ENCODE assay signal across 12 mouse cellular contexts in genomic region chr8:123106531-123106930, GRCm38 (mm10). TPM values are rescaled to one million over a fixed set of nuclear protein-coding genes. Genes with fewer than 3 reads are reported as not detected.
DNase-seq lines count a peak whose midpoint lies in the region; ATAC-seq and TF ChIP-seq lines count a peak whose summit lies in the region.
"Had no signal": no experiment of that assay in that cellular context is flagged by ENCODE, and none has a peak within 500 bp of the region (broad histone marks: within the 10 kb centered on the region; RNA-seq: fewer than 3 reads in every experiment).

No protein-coding gene starts in this region.

- H3K9ac ChIP-seq in hindbrain, embryonic 12.5 days = no peak overlapping the region
- H3K9ac ChIP-seq in MEL (ENCODE audit: control insufficient read depth, low read depth, low read length, poor library complexity, severe bottlenecking) = no peak overlapping the region
- H3K9ac ChIP-seq: embryonic facial prominence, embryonic 15.5 days; liver, embryonic 15.5 days had no signal

- peaks cover 28% of the 10 kb centered on the region for H3K4me1 ChIP-seq in hindbrain, embryonic 10.5 days (replicated peaks)
- H3K4me1 ChIP-seq in hindbrain, embryonic 12.5 days = peaks cover 13% of the 10 kb centered on the region
- peaks cover 7% of the 10 kb centered on the region for H3K4me1 ChIP-seq in lung, adult 2 months (ENCODE audit: control insufficient read depth, insufficient read depth, low read length)
- H3K4me1 ChIP-seq in MEL (ENCODE audit: control insufficient read depth in 1 of 2, insufficient read depth in 2 of 2, low read length in 2 of 2) = peaks cover 2 to 8% of the 10 kb centered on the region in 2 experiments; a peak in 1 of 4 replicates

- WGBS in hindbrain, embryonic 10.5 days = 45% methylated on average over 2 of the region's 2 CpGs
- 52% methylated on average over 2 of the region's 2 CpGs for WGBS in hindbrain, embryonic 12.5 days
- WGBS in lung, adult 2 months = 50% methylated on average over 2 of the region's 2 CpGs

- no peaks in the 10 kb centered on the region for H3K9me3 ChIP-seq in hindbrain, embryonic 10.5 days
- H3K9me3 ChIP-seq in hindbrain, embryonic 12.5 days (replicated peaks) = no peaks in the 10 kb centered on the region
- no peaks in the 10 kb centered on the region for H3K9me3 ChIP-seq in MEL (replicated peaks; ENCODE audit: insufficient read depth, low read length)
- H3K9me3 ChIP-seq: embryonic facial prominence, embryonic 15.5 days; liver, embryonic 15.5 days had no signal

- no peak for TF ChIP-seq CTCF in lung, adult 2 months (IDR thresholded peaks at IDR 0.05; ENCODE audit: insufficient read depth, low read length)
- peak; percentile 28 to 65 (median 44); a peak in 5 of 6 replicates for TF ChIP-seq CTCF in MEL (IDR thresholded peaks at IDR 0.05 in 2 of 3, conservative IDR thresholded peaks at IDR 0.05 in 1 of 3; ENCODE audit: control insufficient read depth in 1 of 3, insufficient read depth in 1 of 3, low read depth in 2 of 3, low read length in 3 of 3, poor library complexity in 1 of 3, severe bottlenecking in 1 of 3)

- DNase-seq in hindbrain, embryonic 10.5 days (ENCODE audit: low spot score) = peak; percentile 29
- peak; percentile 33 for DNase-seq in lung, postnatal 14 days
- no peak for DNase-seq in lung, adult 2 months
- peak; percentile 77 for DNase-seq in MEL (ENCODE audit: low read depth, low spot score)
- peak; percentile 49 for DNase-seq in retina, embryonic 14.5 days (ENCODE audit: low spot score)
- no peak for DNase-seq in ovary, postnatal 36 days (ENCODE audit: low spot score)
- no peak for DNase-seq in urinary bladder, postnatal 25 days (ENCODE audit: low spot score)
- DNase-seq: thymus, postnatal 36 days had no signal

- no peak for TF ChIP-seq POLR2A in lung, adult 2 months (IDR thresholded peaks at IDR 0.05; ENCODE audit: borderline replicate concordance, extremely low read depth, low read depth, low read length)
- TF ChIP-seq POLR2A in MEL (IDR thresholded peaks at IDR 0.05; ENCODE audit: control insufficient read depth in 1 of 2, insufficient read depth in 1 of 2, low read depth in 1 of 2, low read length in 2 of 2, poor library complexity in 1 of 2) = no peak

- no peak overlapping the region for H3K4me3 ChIP-seq in hindbrain, embryonic 10.5 days
- H3K4me3 ChIP-seq in hindbrain, embryonic 12.5 days = no peak overlapping the region
- H3K4me3 ChIP-seq in lung, adult 2 months (replicated peaks; ENCODE audit: extremely low read depth, low read depth, low read length) = no peak overlapping the region
- H3K4me3 ChIP-seq in MEL (ENCODE audit: control insufficient read depth in 1 of 2, insufficient read depth in 1 of 2, low read depth in 2 of 2, low read length in 2 of 2) = no peak overlapping the region
- H3K4me3 ChIP-seq: embryonic facial prominence, embryonic 15.5 days; liver, embryonic 15.5 days had no signal

- H3K27me3 ChIP-seq in hindbrain, embryonic 10.5 days (ENCODE audit: insufficient read depth, poor library complexity, severe bottlenecking) = no peaks in the 10 kb centered on the region
- H3K27me3 ChIP-seq in hindbrain, embryonic 12.5 days = no peaks in the 10 kb centered on the region
- H3K27me3 ChIP-seq in MEL (ENCODE audit: control insufficient read depth in 1 of 2, insufficient read depth in 2 of 2, low read length in 2 of 2) = no peaks in the 10 kb centered on the region
- H3K27me3 ChIP-seq: embryonic facial prominence, embryonic 15.5 days; liver, embryonic 15.5 days had no signal

- H3K4me2 ChIP-seq in hindbrain, embryonic 12.5 days (replicated peaks) = no peak overlapping the region
- H3K4me2 ChIP-seq: embryonic facial prominence, embryonic 15.5 days; liver, embryonic 15.5 days had no signal

- H3K36me3 ChIP-seq in hindbrain, embryonic 10.5 days = peaks cover 30% of the 10 kb centered on the region
- H3K36me3 ChIP-seq in hindbrain, embryonic 12.5 days = peaks cover 24% of the 10 kb centered on the region
- peaks cover 13 to 15% of the 10 kb centered on the region in 2 experiments for H3K36me3 ChIP-seq in MEL (ENCODE audit: control insufficient read depth in 1 of 2, insufficient read depth in 2 of 2, low read length in 2 of 2)

- peaks cover 26% of the 10 kb centered on the region for H3K79me2 ChIP-seq in MEL (ENCODE audit: control insufficient read depth, insufficient read depth, low read length, poor library complexity)

- TF ChIP-seq EP300 in MEL (IDR thresholded peaks at IDR 0.05; ENCODE audit: low read depth in 1 of 2, low read length in 2 of 2) = no peak

- no peak for ATAC-seq in hindbrain, embryonic 12.5 days (ENCODE audit: low FRiP score)

- peak; percentile 43 for TF ChIP-seq RAD21 in MEL (IDR thresholded peaks at IDR 0.05; ENCODE audit: low read depth, low read length)

- H3K27ac ChIP-seq in hindbrain, embryonic 10.5 days = no peak overlapping the region
- H3K27ac ChIP-seq in hindbrain, embryonic 12.5 days = no peak overlapping the region
- no peak overlapping the region for H3K27ac ChIP-seq in MEL (ENCODE audit: control insufficient read depth, low read depth, low read length)
- H3K27ac ChIP-seq: embryonic facial prominence, embryonic 15.5 days; liver, embryonic 15.5 days had no signal

TF ChIP-seq in MEL, 35 proteins besides CTCF, POLR2A, EP300 and RAD21:
- TF ChIP-seq MEF2A (IDR thresholded peaks at IDR 0.05; ENCODE audit: extremely low read depth, insufficient replicate concordance, low read depth, low read length, poor library complexity, severe bottlenecking) = no peak
- TF ChIP-seq CHD1 (IDR thresholded peaks at IDR 0.05; ENCODE audit: low read depth, low read length) = no peak
- peak; percentile 49 for TF ChIP-seq SMC3 (IDR thresholded peaks at IDR 0.05; ENCODE audit: low read depth, low read length)
- peak; percentile 68; the same call in 1 of the 2 replicates for TF ChIP-seq MYC (IDR thresholded peaks at IDR 0.05; ENCODE audit: low read depth, low read length)
- no peak for TF ChIP-seq HCFC1 (IDR thresholded peaks at IDR 0.05; ENCODE audit: low read depth, low read length)
- TF ChIP-seq ZNF384 (IDR thresholded peaks at IDR 0.05; ENCODE audit: low read depth, low read length) = 0 out of 2 replicates have a peak, but pooled peaks have one; percentile 35
- no peak for TF ChIP-seq NRF1 (IDR thresholded peaks at IDR 0.05; ENCODE audit: insufficient read depth, low read depth, low read length, poor library complexity, severe bottlenecking)
- 0 out of 2 replicates have a peak, but pooled peaks have one; percentile 8 for TF ChIP-seq JUND (IDR thresholded peaks at IDR 0.05; ENCODE audit: low read depth, low read length)
- no peak for TF ChIP-seq MAFK (IDR thresholded peaks at IDR 0.05; ENCODE audit: borderline replicate concordance, low read depth, low read length)
- TF ChIP-seq TAL1 (IDR thresholded peaks at IDR 0.05; ENCODE audit: low read length) = no peak

RNA-seq across cellular contexts. Expression of gene Rpl13, which starts 4.4 kb away (rescaled TPM):
- polyA plus RNA-seq in hindbrain, embryonic 10.5 days (2016; fragmentation: Nextera tagmentation; extraction: Ambion mirVana) = 1,248 and 1,330 TPM in 2 replicates
- 1,018 and 1,026 TPM in 2 replicates for polyA plus RNA-seq in hindbrain, embryonic 12.5 days (2016; fragmentation: Nextera tagmentation; extraction: Ambion mirVana)
- polyA plus RNA-seq in lung, adult 2 months (2012; rRNA removed) = 1,500 and 2,209 TPM in 2 replicates
- total RNA-seq in MEL (2012; rRNA removed) = 2,918 and 3,113 TPM in 2 replicates
- polyA plus RNA-seq in MEL (2012; ENCODE audit: insufficient read depth in 1 of 2, insufficient read length in 2 of 2, low read depth in 1 of 2, low replicate concordance in 2 of 2, missing spikeins in 1 of 2) = 1,000 to 10,000 TPM in 1 of 2 experiments, not detected in 1; 1,306 TPM

RNA-seq across cellular contexts. Expression of gene Cpne7, which starts 10.6 kb away (rescaled TPM):
- polyA plus RNA-seq in hindbrain, embryonic 10.5 days (2016; fragmentation: Nextera tagmentation; extraction: Ambion mirVana) = 0.12 and 0.63 TPM in 2 replicates
- polyA plus RNA-seq in hindbrain, embryonic 12.5 days (2016; fragmentation: Nextera tagmentation; extraction: Ambion mirVana) = 0.15 and 0.35 TPM in 2 replicates
- 1.3 and 1.7 TPM in 2 replicates for polyA plus RNA-seq in lung, adult 2 months (2012; rRNA removed)
- total RNA-seq in MEL (2012; rRNA removed) = 2.2 and 3.5 TPM in 2 replicates
- polyA plus RNA-seq in MEL (2012; ENCODE audit: insufficient read depth in 1 of 2, insufficient read length in 2 of 2, low read depth in 1 of 2, low replicate concordance in 2 of 2, missing spikeins in 1 of 2) = 1 to 10 TPM in 1 of 2 experiments, not detected in 1; 4.5 TPM

RNA-seq across cellular contexts. Expression of gene Spg7, which starts 43.8 kb away (rescaled TPM):
- polyA plus RNA-seq in hindbrain, embryonic 10.5 days (2016; fragmentation: Nextera tagmentation; extraction: Ambion mirVana) = 56.6 and 58.2 TPM in 2 replicates
- 62.6 and 63.9 TPM in 2 replicates for polyA plus RNA-seq in hindbrain, embryonic 12.5 days (2016; fragmentation: Nextera tagmentation; extraction: Ambion mirVana)
- polyA plus RNA-seq in lung, adult 2 months (2012; rRNA removed) = 71.1 and 85.5 TPM in 2 replicates
- total RNA-seq in MEL (2012; rRNA removed) = 28.9 and 32.0 TPM in 2 replicates
- 10 to 100 TPM in 1 of 2 experiments, not detected in 1; 36.0 TPM for polyA plus RNA-seq in MEL (2012; ENCODE audit: insufficient read depth in 1 of 2, insufficient read length in 2 of 2, low read depth in 1 of 2, low replicate concordance in 2 of 2, missing spikeins in 1 of 2)

RNA-seq across cellular contexts. Expression of gene Sult5a1, which starts 51.6 kb away (rescaled TPM):
- polyA plus RNA-seq in hindbrain, embryonic 10.5 days (2016; fragmentation: Nextera tagmentation; extraction: Ambion mirVana) = 4.3 and 5.8 TPM in 2 replicates
- polyA plus RNA-seq in hindbrain, embryonic 12.5 days (2016; fragmentation: Nextera tagmentation; extraction: Ambion mirVana) = 8.1 and 9.7 TPM in 2 replicates
- 35.3 and 45.2 TPM in 2 replicates for polyA plus RNA-seq in lung, adult 2 months (2012; rRNA removed)
- 0.15 TPM in 1 of 2 replicates, not detected in the other for total RNA-seq in MEL (2012; rRNA removed)
- not detected for polyA plus RNA-seq in MEL (2012; ENCODE audit: insufficient read depth in 1 of 2, insufficient read length in 2 of 2, low read depth in 1 of 2, low replicate concordance in 2 of 2, missing spikeins in 1 of 2)
- total RNA-seq: hematopoietic stem cell, adult 5-6 weeks had no signal

Comparison
In these comparisons a context has a peak if more than half of its experiments do, and no peak if none do; other contexts are left out.
1. DNase-seq: peak in hindbrain, embryonic 10.5 days (single experiment), lung, postnatal 14 days (single experiment), MEL (single experiment) and retina, embryonic 14.5 days (single experiment); none in lung, adult 2 months (single experiment), ovary, postnatal 36 days (single experiment) and urinary bladder, postnatal 25 days (single experiment).